Mouse (Mus musculus): ENCODE data around the gene Spata1. TPM values are rescaled to one million over a fixed set of nuclear protein-coding genes. Genes with fewer than 3 reads are reported as not detected.
A peak's percentile ranks its signal among the peaks of the same experiment; 100 is the strongest.

Spata1 gene
- polyA plus RNA-seq, 1 experiment from 2014 or later = 7.3 TPM

GRCm38 (mm10) chr3:146412008-146412407 lies 87.5 kb downstream of the Spata1 start:
- 79% methylated on average over 2 of the region's 2 CpGs for WGBS (ENCODE audit: insufficient replicate concordance)
- no peak for ATAC-seq (replicated peaks; ENCODE audit: insufficient number of reproducible peaks, low FRiP score, low TSS enrichment)
- no peak overlapping the region for H3K9ac ChIP-seq (ENCODE audit: low read depth, low read length)

GRCm38 (mm10) chr3:146410114-146410513 lies 89.4 kb downstream of the Spata1 start:
- 72% methylated on average over 7 of the region's 7 CpGs for WGBS (ENCODE audit: insufficient replicate concordance)
- H3K36me3 ChIP-seq (ENCODE audit: control insufficient read depth, insufficient read depth, low read length) = no peaks in the 10 kb centered on the region
- H3K27me3 ChIP-seq (ENCODE audit: control insufficient read depth, insufficient read depth, low read length) = no peaks in the 10 kb centered on the region
- H3K4me1 ChIP-seq (ENCODE audit: control insufficient read depth, insufficient read depth, low read length) = peaks cover 29% of the 10 kb centered on the region
- ATAC-seq (replicated peaks; ENCODE audit: insufficient number of reproducible peaks, low FRiP score, low TSS enrichment) = peak; percentile 65
- H3K9ac ChIP-seq (ENCODE audit: low read depth, low read length) = no peak overlapping the region
- no peaks in the 10 kb centered on the region for H3K9me3 ChIP-seq (replicated peaks; ENCODE audit: control insufficient read depth, low read length)
- H3K4me3 ChIP-seq (ENCODE audit: low read depth, low read length) = no peak overlapping the region
- H3K4me2 ChIP-seq = no peak overlapping the region
- no peak overlapping the region for H3K27ac ChIP-seq (ENCODE audit: low read depth, low read length)

More at GRCm38 (mm10) chr3:146412008-146412407, 87.5 kb downstream of the Spata1 start:
- Histone ChIP-seq H3K4me2 (no peak overlapping the region), H3K4me3 (ENCODE audit: low read depth, low read length) (no peak overlapping the region), H3K4me1 (ENCODE audit: control insufficient read depth, insufficient read depth, low read length) (peaks cover 19% of the 10 kb centered on the region), H3K27ac (ENCODE audit: low read depth, low read length) (no peak overlapping the region), H3K9me3 (replicated peaks; ENCODE audit: control insufficient read depth, low read length) (no peaks in the 10 kb centered on the region), H3K36me3 (ENCODE audit: control insufficient read depth, insufficient read depth, low read length) (no peaks in the 10 kb centered on the region), H3K27me3 (ENCODE audit: control insufficient read depth, insufficient read depth, low read length) (no peaks in the 10 kb centered on the region)

Other genes starting within 250 kb of the Spata1 start
- gene Ssx2ip, start 95.1 kb downstream of the Spata1 start, polyA plus RNA-seq (2014; fragmentation: Nextera tagmentation; extraction: Ambion mirVana) = 29.7 and 32.1 TPM in 2 replicates
- 10.8 and 12.5 TPM in 2 replicates for gene Ctbs, start 50.0 kb downstream of the Spata1 start, polyA plus RNA-seq (2014; fragmentation: Nextera tagmentation; extraction: Ambion mirVana)
- 1,522 and 1,550 TPM in 2 replicates for gene Gng5, start 54 bp upstream of the Spata1 start, polyA plus RNA-seq (2014; fragmentation: Nextera tagmentation; extraction: Ambion mirVana)
- 47.2 and 49.8 TPM in 2 replicates for gene Rpf1, start 21.7 kb upstream of the Spata1 start, polyA plus RNA-seq (2014; fragmentation: Nextera tagmentation; extraction: Ambion mirVana)
- gene Uox, start 70.7 kb upstream of the Spata1 start, polyA plus RNA-seq (2014; fragmentation: Nextera tagmentation; extraction: Ambion mirVana) = not detected in 2 replicates
- not detected in 2 replicates for gene Dnase2b, start 115.8 kb upstream of the Spata1 start, polyA plus RNA-seq (2014; fragmentation: Nextera tagmentation; extraction: Ambion mirVana)
- gene 4930503B20Rik, start 151.6 kb upstream of the Spata1 start, polyA plus RNA-seq (2014; fragmentation: Nextera tagmentation; extraction: Ambion mirVana) = not detected in 2 replicates
- gene Samd13, start 185.8 kb upstream of the Spata1 start, polyA plus RNA-seq (2014; fragmentation: Nextera tagmentation; extraction: Ambion mirVana) = 1.2 and 1.7 TPM in 2 replicates

Measured in heart, embryonic 11.5 days (tissue).